Mouse (Mus musculus) ES-E14 (cell line): ENCODE measurements around the gene Krt25.

Source experiments
- CHD2 ChIP-seq: IDR thresholded peaks from 2 replicates; pipeline ENCODE4 v1.6.1; 2014; ENCODE audit warnings: mild to moderate bottlenecking, low read depth, low read length, inconsistent platforms
- MAFK ChIP-seq: IDR thresholded peaks from 2 replicates; pipeline ENCODE4 v1.6.1; 2014; ENCODE audit warnings: mild to moderate bottlenecking, low read depth, low read length, inconsistent platforms; ENCODE audit not compliant: insufficient read depth
- ZC3H11A ChIP-seq: IDR thresholded peaks from 2 replicates; pipeline ENCODE4 v1.6.1; 2012; ENCODE audit warnings: low read depth, mild to moderate bottlenecking, inconsistent platforms, low read length, borderline replicate concordance
- ZNF384 ChIP-seq: IDR thresholded peaks from 2 replicates; pipeline ENCODE4 v1.6.1; 2012; ENCODE audit warnings: low read depth, low read length, inconsistent platforms

DNA sequence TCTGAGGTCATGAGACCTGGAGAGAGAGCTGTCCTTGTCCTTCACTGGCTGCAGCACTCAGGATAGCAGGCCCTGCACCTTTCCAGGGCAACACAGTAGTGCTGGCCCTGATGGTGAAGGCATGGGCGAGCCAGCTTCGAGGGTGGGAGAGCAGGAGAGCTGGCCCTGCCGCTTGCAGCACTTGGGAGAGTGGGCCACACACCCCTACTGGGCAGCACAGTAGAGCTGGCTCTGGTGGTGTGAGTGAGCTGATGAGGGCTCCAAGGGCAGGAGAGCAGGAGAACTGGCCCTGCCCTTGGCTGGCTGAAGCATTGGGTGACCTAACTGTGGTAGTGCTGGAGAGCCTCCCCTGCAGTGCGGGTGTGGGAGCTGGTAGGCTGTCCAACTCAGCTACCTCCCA lies 50.0 kb downstream of the Krt25 start:
- TF ChIP-seq ZNF384 (no peak), MAFK (no peak), ZC3H11A (no peak), CHD2 (no peak)
